Mouse (Mus musculus) kidney, postnatal 4 days (tissue): ENCODE measurements around the gene Traf6.
"Not testable (repeated sequence)": the region's sequence is repeated elsewhere in the genome, so short reads cannot be mapped to it uniquely, and the experiment has no call there.

Experiments
- DNase-seq, 2 experiments: peaks; one replicate each; pipeline ENCODE4 v3.0.0; 2021; ENCODE audit warnings: mixed read lengths in 2 of 2

Traf6 gene

GRCm38 (mm10) chr2:101695584-101695983, 17.4 kb downstream of the Traf6 start:
- DNase-seq = no peak

- DNase-seq = no peak
These were observed 21.1 kb downstream of the Traf6 start for GRCm38 (mm10) chr2:101699284-101699683.

GRCm38 (mm10) chr2:101705941-101706485, 27.8 kb downstream of the Traf6 start:
- peak; percentile 34 to 47 for DNase-seq

- peak in 1 of 2 experiments; percentile 19 for DNase-seq
These were observed 33.4 kb downstream of the Traf6 start for GRCm38 (mm10) chr2:101711608-101712007.

GRCm38 (mm10) chr2:101715650-101716323, 37.6 kb downstream of the Traf6 start:
- peak; percentile 68 to 71 for DNase-seq

GRCm38 (mm10) chr2:101717162-101717561, 38.9 kb downstream of the Traf6 start:
- no peak for DNase-seq

- no peak for DNase-seq
These were observed 43.6 kb downstream of the Traf6 start for GRCm38 (mm10) chr2:101721835-101722234.

- DNase-seq = peak; percentile 14 to 28
These were observed 44.4 kb downstream of the Traf6 start for GRCm38 (mm10) chr2:101722370-101723332.

- no peak for DNase-seq
These were observed 45.2 kb downstream of the Traf6 start for GRCm38 (mm10) chr2:101723333-101723881.

- no peak for DNase-seq
These were observed 49.6 kb downstream of the Traf6 start for GRCm38 (mm10) chr2:101727787-101728186.

- no peak for DNase-seq
These were observed 51.2 kb downstream of the Traf6 start for GRCm38 (mm10) chr2:101729472-101729871.

- no peak for DNase-seq
These were observed 52.7 kb downstream of the Traf6 start for GRCm38 (mm10) chr2:101730972-101731371.

GRCm38 (mm10) chr2:101732777-101733210, 54.6 kb downstream of the Traf6 start:
- DNase-seq = no peak

- DNase-seq = peak in 1 of 2 experiments; percentile 43
These were observed 55.3 kb downstream of the Traf6 start for GRCm38 (mm10) chr2:101733564-101733963.

- no peak for DNase-seq
These were observed 61.7 kb downstream of the Traf6 start for GRCm38 (mm10) chr2:101739914-101740313.

GRCm38 (mm10) chr2:101741653-101742052, 63.4 kb downstream of the Traf6 start:
- no peak for DNase-seq

- DNase-seq = no peak
These were observed 64.0 kb downstream of the Traf6 start for GRCm38 (mm10) chr2:101742072-101742860.

GRCm38 (mm10) chr2:101745656-101746055, 67.4 kb downstream of the Traf6 start:
- not testable (repeated sequence) for DNase-seq

GRCm38 (mm10) chr2:101746537-101746936, 68.3 kb downstream of the Traf6 start:
- no peak for DNase-seq
